Mouse (Mus musculus) thymus, adult 2 months (tissue): ENCODE measurements around the gene Tex9.

Experiments used
- CTCF ChIP-seq: fragments of 200-500 bp; IDR thresholded peaks from 2 replicates; pipeline ENCODE4 v1.5.1; 2012; ENCODE audit warnings: mild to moderate bottlenecking, control low read depth, low read length, moderate library complexity, borderline replicate concordance; ENCODE audit not compliant: control insufficient read depth, poor library complexity, insufficient read depth; ENCODE audit errors: extremely low read depth
- POLR2A ChIP-seq: fragments of 200-500 bp; IDR thresholded peaks from 2 replicates; pipeline ENCODE4 v1.6.1; 2012; ENCODE audit warnings: mild to moderate bottlenecking, low read length, control low read depth, moderate library complexity; ENCODE audit not compliant: control insufficient read depth, poor library complexity, insufficient read depth; ENCODE audit errors: extremely low read depth

DNA sequence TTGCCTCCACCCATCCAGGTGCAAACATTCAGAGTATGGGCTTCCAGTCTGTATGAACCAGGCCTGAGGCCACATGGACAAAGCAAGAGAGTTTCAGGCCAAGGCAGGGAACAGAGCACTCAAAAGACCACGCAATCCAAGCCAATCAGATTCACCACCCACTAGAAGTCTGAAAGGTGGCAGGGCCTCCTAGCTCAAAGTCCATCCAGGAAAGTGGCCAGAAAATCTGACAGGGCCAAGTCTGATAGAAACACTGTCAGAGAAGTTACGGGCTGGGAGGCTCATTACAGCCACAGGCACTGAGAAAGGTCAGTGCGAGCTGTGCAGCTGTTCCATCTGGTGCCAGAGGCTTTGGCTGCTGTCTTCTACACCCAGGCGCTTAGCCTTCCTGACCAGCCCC lies 38.8 kb upstream of the Tex9 start:
- TF ChIP-seq CTCF (no peak), POLR2A (no peak)
